Comparison of ENCODE assay signal across 25 mouse cellular contexts in genomic region chr12:80191371-80191770, GRCm38 (mm10).
DNase-seq lines count a peak whose midpoint lies in the region; ATAC-seq and TF ChIP-seq lines count a peak whose summit lies in the region.
"Had no signal": no experiment of that assay in that cellular context is flagged by ENCODE, and none has a peak within 500 bp of the region (broad histone marks: within the 10 kb centered on the region; RNA-seq: fewer than 3 reads in every experiment).

No protein-coding gene starts in this region.

- no peaks in the 10 kb centered on the region for H3K4me1 ChIP-seq in liver, embryonic 12.5 days
- no peaks in the 10 kb centered on the region for H3K4me1 ChIP-seq in liver, embryonic 11.5 days (replicated peaks; ENCODE audit: control insufficient read depth, insufficient read depth, low read length)
- peaks cover 24% of the 10 kb centered on the region for H3K4me1 ChIP-seq in E14TG2a.4 (replicated peaks; ENCODE audit: low read depth, low read length)
- H3K4me1 ChIP-seq: forebrain, embryonic 12.5 days; kidney, embryonic 15.5 days; neural tube, embryonic 12.5 days; stomach, embryonic 15.5 days had no signal

- no peak overlapping the region for H3K4me3 ChIP-seq in liver, embryonic 12.5 days
- no peak overlapping the region for H3K4me3 ChIP-seq in liver, embryonic 11.5 days (ENCODE audit: low read depth, low read length)
- peak overlapping the region; percentile 26 for H3K4me3 ChIP-seq in E14TG2a.4 (replicated peaks; ENCODE audit: low read length)
- H3K4me3 ChIP-seq: forebrain, embryonic 12.5 days; heart, embryonic 13.5 days; kidney, embryonic 15.5 days; neural tube, embryonic 12.5 days; stomach, embryonic 15.5 days had no signal

- peaks cover 24% of the 10 kb centered on the region for H3K36me3 ChIP-seq in liver, embryonic 12.5 days
- peaks cover 10% of the 10 kb centered on the region; the same call in 1 of the 2 replicates for H3K36me3 ChIP-seq in liver, embryonic 11.5 days (ENCODE audit: control insufficient read depth, insufficient read depth, low read length)
- H3K36me3 ChIP-seq in E14TG2a.4 (ENCODE audit: insufficient read depth, low read length) = peaks cover 99% of the 10 kb centered on the region

- no peak overlapping the region for H3K9ac ChIP-seq in liver, embryonic 12.5 days
- no peak overlapping the region for H3K9ac ChIP-seq in liver, embryonic 11.5 days (ENCODE audit: low read depth, low read length)
- H3K9ac ChIP-seq: forebrain, embryonic 12.5 days; heart, embryonic 13.5 days; kidney, embryonic 15.5 days; neural tube, embryonic 12.5 days; stomach, embryonic 15.5 days had no signal

- no peak overlapping the region for H3K4me2 ChIP-seq in liver, embryonic 12.5 days
- no peak overlapping the region for H3K4me2 ChIP-seq in liver, embryonic 11.5 days
- H3K4me2 ChIP-seq: forebrain, embryonic 12.5 days; heart, embryonic 13.5 days; kidney, embryonic 15.5 days; neural tube, embryonic 12.5 days; stomach, embryonic 15.5 days had no signal

- ATAC-seq in liver, embryonic 12.5 days = peak; percentile 13; the same call in 1 of the 2 replicates
- ATAC-seq in liver, embryonic 11.5 days (replicated peaks; ENCODE audit: low FRiP score) = no peak
- peak; percentile 33 to 37; a peak in 2 of 4 replicates for ATAC-seq in hematopoietic stem cell, adult 5-6 weeks (replicated peaks in 1 of 2; ENCODE audit: insufficient read depth in 1 of 2, low FRiP score in 2 of 2, low TSS enrichment in 1 of 2, low read depth in 1 of 2, poor library complexity in 2 of 2, severe bottlenecking in 2 of 2)
- ATAC-seq: CD4-positive, CD25-positive, alpha-beta regulatory T cell, adult 4 months; intestine, embryonic 16.5 days; lung, postnatal 0 days; midbrain, embryonic 16.5 days had no signal

- DNase-seq in embryo, embryonic 10 days (ENCODE audit: low spot score) = peak; percentile 62
- DNase-seq in embryo, embryonic 9.5 days (ENCODE audit: extremely low spot score) = no peak
- no peak for DNase-seq in liver, embryonic 11.5 days (ENCODE audit: low spot score)
- no peak for DNase-seq in left cerebral cortex, adult 11 months (ENCODE audit: low spot score)
- DNase-seq in ovary, postnatal 36 days (ENCODE audit: low spot score) = no peak
- DNase-seq: adrenal gland, adult 2 months; cerebellum, adult 9-10 months; gastrocnemius, postnatal 10 days; heart, adult 11 months; heart, postnatal 36 days; layer of hippocampus, postnatal 36 days; right cerebral cortex, postnatal 25 days; thymus, adult 18-20 months had no signal

- H3K27ac ChIP-seq in liver, embryonic 12.5 days = no peak overlapping the region
- H3K27ac ChIP-seq in liver, embryonic 11.5 days (ENCODE audit: low read depth, low read length) = no peak overlapping the region
- H3K27ac ChIP-seq: forebrain, embryonic 12.5 days; heart, embryonic 13.5 days; kidney, embryonic 15.5 days; neural tube, embryonic 12.5 days; stomach, embryonic 15.5 days had no signal

- H3K27me3 ChIP-seq in liver, embryonic 12.5 days (replicated peaks) = no peaks in the 10 kb centered on the region
- no peaks in the 10 kb centered on the region for H3K27me3 ChIP-seq in liver, embryonic 11.5 days (replicated peaks; ENCODE audit: control insufficient read depth, insufficient read depth, low read length)
- H3K27me3 ChIP-seq in E14TG2a.4 (ENCODE audit: insufficient read depth, low read length) = no peaks in the 10 kb centered on the region
- H3K27me3 ChIP-seq: forebrain, embryonic 12.5 days; heart, embryonic 13.5 days; kidney, embryonic 15.5 days; neural tube, embryonic 12.5 days; stomach, embryonic 15.5 days had no signal

- no peak for TF ChIP-seq CTCF in E14TG2a.4 (conservative IDR thresholded peaks at IDR 0.05; ENCODE audit: low read length)

- WGBS in liver, embryonic 12.5 days (ENCODE audit: insufficient replicate concordance) = 79% methylated on average over 6 of the region's 6 CpGs
- WGBS in liver, embryonic 11.5 days = 80% methylated on average over 6 of the region's 6 CpGs

- no peaks in the 10 kb centered on the region for H3K9me3 ChIP-seq in liver, embryonic 12.5 days (replicated peaks)
- no peaks in the 10 kb centered on the region for H3K9me3 ChIP-seq in liver, embryonic 11.5 days (ENCODE audit: control insufficient read depth, low read length)
- H3K9me3 ChIP-seq in E14TG2a.4 (ENCODE audit: low read length) = no peaks in the 10 kb centered on the region
- H3K9me3 ChIP-seq: forebrain, embryonic 12.5 days; heart, embryonic 13.5 days; kidney, embryonic 15.5 days; neural tube, embryonic 12.5 days; stomach, embryonic 15.5 days had no signal
